Mouse (Mus musculus): ENCODE data around the gene Vcam1. TPM values are rescaled to one million over a fixed set of nuclear protein-coding genes. Genes with fewer than 3 reads are reported as not detected.

The Vcam1 gene
- 0.29 TPM in 1 of 2 replicates, not detected in the other for total RNA-seq (2012; rRNA removed)
- 2.2 TPM in 2 replicates for total RNA-seq (2014; rRNA removed)
- 1.8 and 1.9 TPM in 2 replicates for polyA plus RNA-seq (2012; ENCODE audit: insufficient read length, low read depth)

GRCm38 (mm10) chr3:116129259-116129738, at the start of gene Vcam1:
TSS of gene Vcam1 (minus strand) at chr3:116129688.
- no peak within 1 kb of the TSS for H3K4me3 ChIP-seq (replicated peaks in 1 of 3; ENCODE audit: low read depth in 2 of 3, low read length in 2 of 3, poor library complexity in 1 of 3)
- H3K79me2 ChIP-seq (replicated peaks; ENCODE audit: control insufficient read depth, extremely low read depth, insufficient read depth, poor library complexity, severe bottlenecking): no peaks in the 10 kb centered on the region
- dilution Hi-C loops (cut with MboI; ENCODE audit: extremely low pct_ligation_motif_present, extremely low pct_unique_long_range_greater_than_20kb, low sequenced_read_pairs) (no loop called here), in situ Hi-C loops (cut with MboI; ENCODE audit: low pct_ligation_motif_present, low pct_unique_long_range_greater_than_20kb, low sequenced_read_pairs) (no loop called here)
- no peak within 1 kb of the TSS for H3K27ac ChIP-seq (ENCODE audit: insufficient read depth, low read depth)
- DNase-seq (ENCODE audit: extremely low read depth): peak; percentile 70
- H3K36me3 ChIP-seq (replicated peaks in 1 of 2; ENCODE audit: control insufficient read depth in 1 of 2, insufficient read depth in 1 of 2, low read length in 1 of 2): no peaks in the 10 kb centered on the region
- H3K9me3 ChIP-seq (replicated peaks; ENCODE audit: low read length): no peaks in the 10 kb centered on the region
- H3K4me1 ChIP-seq (ENCODE audit: control insufficient read depth in 1 of 2, insufficient read depth in 2 of 2): peaks cover 0 to 44% of the 10 kb centered on the region in 2 experiments; a peak in 2 of 4 replicates
- H3K4me2 ChIP-seq (ENCODE audit: insufficient read depth, low read depth, poor library complexity, severe bottlenecking): peak within 1 kb of the TSS; percentile 91
- no peaks in the 10 kb centered on the region for H3K27me3 ChIP-seq (replicated peaks)
- TF ChIP-seq KAT2A (IDR thresholded peaks at IDR 0.05; ENCODE audit: insufficient replicate concordance, low read length) (no peak), EP300 (IDR thresholded peaks at IDR 0.05; ENCODE audit: low read length) (peak; percentile 26), IRF4 (IDR thresholded peaks at IDR 0.05; ENCODE audit: low read depth, low read length) (peak; percentile 68), ETS1 (conservative IDR thresholded peaks at IDR 0.05; ENCODE audit: low read depth, low read length) (peak; percentile 60; the same call in 1 of the 2 replicates), MEF2A (IDR thresholded peaks at IDR 0.05; ENCODE audit: borderline replicate concordance, low read depth, low read length) (peak; percentile 67; the same call in 1 of the 2 replicates), BHLHE40 (IDR thresholded peaks at IDR 0.05; ENCODE audit: low read depth, low read length) (peak; percentile 50)
- H3K9ac ChIP-seq (ENCODE audit: insufficient read depth, low read depth): no peak within 1 kb of the TSS

DNA sequence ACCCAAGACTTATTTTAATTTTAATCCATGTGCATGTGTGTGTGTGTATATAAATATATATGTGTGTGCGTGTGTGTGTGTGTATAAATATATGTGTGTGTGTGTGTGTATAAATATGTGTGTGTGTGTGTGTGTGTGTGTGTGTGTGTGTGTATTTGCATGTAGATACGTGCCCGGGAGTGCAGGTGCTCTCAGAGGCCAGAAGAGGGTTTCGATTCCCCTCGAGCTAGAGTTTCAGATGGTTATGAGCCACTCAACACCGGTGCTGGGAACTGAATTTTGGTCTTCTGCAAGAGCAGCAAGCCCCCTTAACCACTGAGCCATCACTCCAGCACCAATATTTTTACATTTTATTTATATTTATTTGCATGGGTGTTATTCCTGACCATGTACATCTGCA, 45.6 kb upstream of the Vcam1 start:
- Histone ChIP-seq H3K27me3 (replicated peaks) (no peaks in the 10 kb centered on the region), H3K27ac (ENCODE audit: insufficient read depth, low read depth) (no peak overlapping the region), H3K4me3 (replicated peaks in 1 of 3; ENCODE audit: low read depth in 2 of 3, low read length in 2 of 3, poor library complexity in 1 of 3) (no peak overlapping the region), H3K9ac (ENCODE audit: insufficient read depth, low read depth) (no peak overlapping the region), H3K4me2 (ENCODE audit: insufficient read depth, low read depth, poor library complexity, severe bottlenecking) (no peak overlapping the region), H3K4me1 (ENCODE audit: control insufficient read depth in 1 of 2, insufficient read depth in 2 of 2) (no peaks in the 10 kb centered on the region), H3K9me3 (replicated peaks; ENCODE audit: low read length) (no peaks in the 10 kb centered on the region), H3K36me3 (replicated peaks in 1 of 2; ENCODE audit: control insufficient read depth in 1 of 2, insufficient read depth in 1 of 2, low read length in 1 of 2) (no peaks in the 10 kb centered on the region), H3K79me2 (replicated peaks; ENCODE audit: control insufficient read depth, extremely low read depth, insufficient read depth, poor library complexity, severe bottlenecking) (no peaks in the 10 kb centered on the region)
- in situ Hi-C loops (cut with MboI; ENCODE audit: low pct_ligation_motif_present, low pct_unique_long_range_greater_than_20kb, low sequenced_read_pairs): no loop called here
- TF ChIP-seq MEF2A (IDR thresholded peaks at IDR 0.05; ENCODE audit: borderline replicate concordance, low read depth, low read length): no peak
- TF ChIP-seq BHLHE40 (IDR thresholded peaks at IDR 0.05; ENCODE audit: low read depth, low read length): peak; percentile 52
- no peak for TF ChIP-seq ZC3H11A (IDR thresholded peaks at IDR 0.05; ENCODE audit: low read depth, low read length)
- TF ChIP-seq CTCF (conservative IDR thresholded peaks at IDR 0.05 in 1 of 2, IDR thresholded peaks at IDR 0.05 in 1 of 2; ENCODE audit: low read depth in 2 of 2, low read length in 2 of 2): no peak
- TF ChIP-seq EP300 (IDR thresholded peaks at IDR 0.05; ENCODE audit: low read length): peak; percentile 35; the same call in 1 of the 2 replicates
- no peak for TF ChIP-seq RAD21 (IDR thresholded peaks at IDR 0.05; ENCODE audit: low read depth, low read length)
- TF ChIP-seq MAZ (IDR thresholded peaks at IDR 0.05; ENCODE audit: low read depth, low read length): no peak
- no peak for TF ChIP-seq ZNF384 (IDR thresholded peaks at IDR 0.05; ENCODE audit: low read depth, low read length)
- TF ChIP-seq MAX (IDR thresholded peaks at IDR 0.05; ENCODE audit: low read length): no peak
- TF ChIP-seq SIN3A (IDR thresholded peaks at IDR 0.05; ENCODE audit: low read length): no peak
- dilution Hi-C loops (cut with MboI; ENCODE audit: extremely low pct_ligation_motif_present, extremely low pct_unique_long_range_greater_than_20kb, low sequenced_read_pairs): no loop called here
- peak; percentile 22 for DNase-seq (ENCODE audit: extremely low read depth)
